Mouse (Mus musculus) spleen, adult 18-20 months (tissue): ENCODE data around the gene Otud1.

Source experiments
- DNase-seq, 2 experiments: peaks; one replicate each; pipeline ENCODE4 v3.0.0; 2022; ENCODE audit warnings: mixed read lengths in 2 of 2

Gene Otud1

DNA sequence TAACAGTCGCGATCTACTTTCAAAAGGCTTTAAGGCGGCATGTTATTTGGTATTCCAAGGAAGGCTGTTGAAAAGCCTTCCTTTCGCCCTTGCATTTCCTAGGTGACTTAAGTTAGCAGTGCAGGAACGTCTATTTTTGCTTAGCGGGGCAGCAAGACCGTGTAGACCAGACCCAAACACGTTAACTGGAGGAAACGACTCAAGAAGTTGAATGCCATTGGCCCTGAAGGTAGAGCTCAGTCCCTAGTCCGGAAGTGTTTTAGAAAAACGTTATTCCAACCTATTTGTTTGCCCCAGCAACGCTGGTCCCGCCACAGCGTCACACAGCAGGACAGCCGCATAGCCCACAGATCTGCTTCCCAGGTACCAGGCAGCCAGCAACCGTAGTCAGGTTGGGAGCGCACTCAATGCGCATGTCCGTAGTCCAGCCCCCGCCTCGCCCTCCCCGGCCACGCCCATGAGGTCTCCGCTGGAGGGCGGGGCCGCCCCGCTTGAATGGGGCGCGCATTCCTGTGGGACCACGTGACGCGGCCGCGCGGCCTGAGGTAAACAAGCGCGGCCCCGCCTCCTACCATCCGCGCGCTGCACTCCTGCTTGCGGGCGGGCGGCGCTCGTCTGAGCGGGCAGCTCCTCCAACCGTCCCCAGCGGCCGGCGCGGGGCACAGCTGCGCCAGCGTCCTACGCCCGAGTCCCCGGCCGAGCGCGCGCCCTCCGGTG lies at the start of gene Otud1:
Gene Otud1, plus strand, starts transcription at position 595 of the 717 bp plus-strand sequence.
- DNase-seq: peak; percentile 97 to 98

DNA sequence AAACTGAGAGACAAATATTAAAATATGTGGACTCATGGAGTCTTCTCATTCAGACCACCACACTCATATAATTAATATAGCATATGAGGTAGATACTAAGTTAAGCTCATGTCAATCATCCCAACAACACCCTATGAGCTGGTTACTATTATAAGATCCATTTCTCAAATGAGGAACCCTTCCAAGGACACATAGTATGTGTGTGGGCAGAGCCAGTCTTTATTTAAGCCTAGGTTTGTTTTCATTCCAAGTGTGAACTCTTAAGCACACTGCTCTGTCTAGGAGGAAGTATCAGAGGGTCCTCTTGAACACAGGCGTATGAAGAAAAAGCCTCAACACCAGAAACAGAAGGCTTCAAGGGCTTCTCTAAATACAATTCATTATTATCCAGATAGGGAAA lies 49.7 kb upstream of the Otud1 start:
- no peak for DNase-seq

DNA sequence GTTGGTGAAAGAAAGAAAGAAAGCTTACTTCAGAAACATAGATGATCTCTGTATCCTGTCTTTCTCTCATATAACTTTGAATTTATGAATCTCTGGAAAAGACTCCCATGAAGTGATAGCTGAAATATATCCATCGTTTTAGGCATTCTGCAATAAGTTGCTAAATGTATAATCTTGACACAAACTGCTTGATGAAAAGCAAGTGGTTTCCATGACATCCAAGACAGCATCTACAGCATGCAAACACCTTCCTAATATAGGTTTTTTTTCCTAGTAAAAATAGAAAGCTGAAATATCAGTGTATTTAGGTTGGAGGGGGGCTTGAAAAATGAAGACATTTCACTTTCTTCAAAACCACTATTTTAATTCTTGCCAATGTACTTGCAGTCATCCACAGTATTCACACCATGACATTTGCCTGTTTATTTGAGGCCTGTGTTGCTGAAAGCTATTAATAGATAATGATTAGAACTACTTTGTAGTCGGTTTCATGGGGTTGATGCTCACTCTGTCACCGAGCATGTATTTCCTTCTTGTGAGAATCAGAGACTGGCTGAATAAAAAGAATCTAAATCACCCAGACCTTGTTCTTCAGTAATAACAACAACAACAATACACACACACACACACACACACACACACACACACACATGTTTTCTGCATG lies 49.0 kb upstream of the Otud1 start:
- DNase-seq: no peak

DNA sequence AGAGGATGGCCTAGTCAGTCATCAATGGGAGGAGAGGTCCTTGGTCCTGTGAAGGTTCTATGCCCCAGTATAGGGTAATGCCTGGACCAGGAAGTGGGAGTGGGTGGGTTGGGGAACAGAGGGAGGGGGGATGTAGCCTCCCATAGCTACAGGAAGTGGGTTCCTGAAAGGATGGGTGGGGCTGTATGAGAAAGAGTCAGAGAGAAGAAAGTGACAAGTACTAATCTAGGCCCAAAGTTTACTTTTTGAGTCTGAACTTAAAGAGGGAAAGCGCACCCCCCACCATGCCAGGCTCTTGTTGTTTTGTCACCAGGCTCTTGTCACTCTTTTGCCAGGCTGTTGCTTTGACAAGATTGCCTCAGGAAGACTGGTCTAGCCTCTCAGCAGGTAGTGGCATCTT lies 35.5 kb upstream of the Otud1 start:
- DNase-seq: no peak

DNA sequence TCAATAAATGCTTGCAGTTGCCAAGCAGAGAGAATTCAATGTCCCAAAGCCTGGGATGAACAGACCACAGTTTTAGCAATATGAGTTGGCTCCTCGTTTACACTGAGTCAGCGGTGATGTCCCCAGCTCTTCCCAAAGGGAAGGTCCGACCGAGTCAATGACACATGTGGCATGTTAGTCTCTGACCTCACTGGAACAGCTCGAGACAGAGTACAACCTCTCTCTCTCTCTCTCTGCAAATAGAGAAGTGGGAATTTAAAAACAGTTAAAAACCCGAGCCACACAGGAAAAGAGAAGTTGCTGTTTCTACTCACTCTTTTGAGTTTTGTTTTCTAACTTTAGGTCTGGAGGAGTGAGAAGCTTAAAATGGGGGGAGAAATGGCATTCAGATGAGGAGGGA lies 30.5 kb upstream of the Otud1 start:
- peak in 1 of 2 experiments; percentile 22 for DNase-seq

DNA sequence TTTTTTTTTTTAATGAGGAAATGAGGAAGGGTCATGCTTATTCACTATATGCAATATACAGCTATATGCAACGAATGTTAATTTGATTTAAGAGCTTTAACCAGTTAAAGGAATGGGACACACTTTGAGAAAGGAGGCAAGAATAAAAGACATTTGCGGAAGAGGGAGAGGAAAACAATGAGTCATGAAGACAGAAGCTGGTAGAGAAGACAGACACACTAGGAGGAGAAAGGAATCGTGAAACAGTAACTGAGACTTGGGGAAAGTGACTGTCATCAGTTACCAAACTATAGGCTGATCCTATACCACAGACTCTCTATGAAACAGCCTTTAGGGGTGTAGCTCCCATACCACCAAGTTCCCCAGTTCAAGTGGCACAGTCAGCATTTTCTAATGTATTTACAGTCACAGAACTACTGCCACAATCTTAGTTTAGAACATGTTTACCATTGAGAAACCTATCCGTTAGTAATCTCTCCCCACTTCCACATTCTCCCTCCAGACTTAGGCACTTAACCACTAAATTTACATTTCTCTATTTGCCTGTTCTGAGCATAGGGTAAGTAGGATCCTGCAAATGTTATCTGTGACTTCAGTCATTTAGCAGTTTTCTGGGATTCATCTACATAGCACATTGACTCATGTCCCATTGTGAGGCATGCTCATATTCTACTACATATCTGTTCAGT lies 29.5 kb upstream of the Otud1 start:
- no peak for DNase-seq

DNA sequence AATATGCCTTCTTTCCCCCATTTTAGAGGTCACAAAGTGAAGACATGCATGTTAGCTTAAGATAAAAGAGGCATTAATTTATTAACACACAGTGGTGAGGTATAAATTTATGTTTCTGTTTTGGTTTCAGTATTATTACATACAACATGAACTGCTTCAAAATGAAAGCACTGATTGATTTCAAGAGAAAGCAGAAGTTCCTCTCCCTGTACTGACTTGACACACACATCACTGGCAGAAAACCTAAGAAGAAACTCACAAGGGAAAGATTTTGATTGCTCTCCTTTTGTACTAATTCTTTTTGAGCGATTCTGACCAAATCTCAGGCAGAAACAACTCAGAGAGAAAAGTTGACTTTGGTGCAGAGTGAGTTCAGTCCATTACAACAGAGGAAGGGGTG lies 27.0 kb upstream of the Otud1 start:
- no peak for DNase-seq

DNA sequence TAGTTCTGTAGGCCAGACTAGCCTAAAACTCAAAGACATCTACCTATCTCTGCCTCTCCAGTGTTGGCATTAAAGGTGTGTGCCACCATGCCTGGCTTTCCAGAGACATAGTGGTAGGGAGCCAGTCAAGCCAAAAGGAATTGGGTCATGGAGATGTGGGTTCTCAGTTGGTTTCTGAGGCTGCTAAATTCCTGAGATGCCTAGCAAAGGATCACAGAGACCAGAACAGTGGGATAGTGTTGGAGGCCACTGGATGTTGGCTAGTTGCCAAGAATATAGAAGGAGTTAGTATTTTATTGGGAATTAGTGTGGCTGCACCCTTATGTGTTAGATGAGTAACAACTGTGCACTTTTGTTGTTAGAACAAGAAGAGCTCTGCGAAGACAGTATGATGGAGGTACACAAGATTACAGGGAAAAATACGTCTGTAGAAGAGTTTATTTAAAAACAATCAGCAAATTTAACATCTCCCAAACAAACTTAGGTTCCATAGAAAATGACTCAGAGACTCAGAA lies 24.1 kb upstream of the Otud1 start:
- DNase-seq: no peak

DNA sequence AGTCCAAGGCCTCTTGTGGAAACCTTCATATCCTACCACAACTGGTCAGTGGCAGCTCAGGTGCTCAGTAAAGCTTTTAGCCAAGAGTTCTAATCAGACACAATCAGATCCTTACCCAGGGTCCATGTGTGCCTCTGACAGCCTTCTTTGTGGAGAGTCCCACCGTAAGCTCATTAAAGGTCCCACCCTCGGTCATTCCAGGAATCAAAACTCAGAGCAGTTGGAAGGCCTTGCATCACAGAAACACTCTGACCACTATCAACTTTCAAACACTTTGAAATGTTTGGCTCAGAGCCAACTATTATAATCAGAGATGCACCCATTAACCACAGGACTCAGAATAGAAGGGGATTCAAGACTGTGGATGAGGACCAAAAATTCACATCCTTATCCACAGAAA lies 12.4 kb upstream of the Otud1 start:
- DNase-seq: no peak

DNA sequence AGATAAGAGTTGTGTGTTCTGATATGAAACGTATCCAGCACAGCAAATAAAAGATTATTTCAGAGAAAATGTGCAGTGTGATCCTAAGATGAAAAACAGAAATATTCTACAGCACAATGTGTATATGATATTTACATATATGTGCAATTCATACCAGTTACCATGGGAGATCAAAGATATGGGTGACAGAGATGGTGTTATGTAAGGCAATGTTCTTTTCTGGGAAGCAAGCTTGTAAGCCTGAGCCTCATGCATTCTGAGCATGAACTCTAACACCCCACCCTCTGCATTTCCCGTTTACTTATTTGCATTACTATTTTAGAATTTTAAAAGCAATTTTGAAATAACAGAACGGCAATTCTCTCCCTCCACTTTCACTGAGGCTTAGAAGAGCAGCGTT lies 11.4 kb upstream of the Otud1 start:
- no peak for DNase-seq

DNA sequence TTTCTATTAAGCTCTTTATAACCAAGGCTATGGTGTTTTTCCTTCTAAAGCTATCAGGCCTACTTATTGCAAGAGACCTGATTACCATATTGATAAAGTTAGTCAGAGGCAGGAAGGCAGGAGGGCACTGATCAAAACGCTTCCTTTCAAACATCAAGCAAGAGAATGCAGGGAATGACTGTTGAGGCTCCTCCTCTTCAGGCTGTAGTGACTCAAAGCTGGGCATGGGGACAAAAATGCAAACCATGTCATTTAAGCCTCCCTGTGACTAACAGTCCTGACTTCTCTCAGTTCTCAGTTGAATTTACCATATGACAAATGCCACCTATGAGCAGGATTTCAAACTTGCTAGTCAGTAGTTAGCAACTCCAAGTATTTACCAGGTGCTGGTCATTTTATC lies 10.6 kb upstream of the Otud1 start:
- no peak for DNase-seq

DNA sequence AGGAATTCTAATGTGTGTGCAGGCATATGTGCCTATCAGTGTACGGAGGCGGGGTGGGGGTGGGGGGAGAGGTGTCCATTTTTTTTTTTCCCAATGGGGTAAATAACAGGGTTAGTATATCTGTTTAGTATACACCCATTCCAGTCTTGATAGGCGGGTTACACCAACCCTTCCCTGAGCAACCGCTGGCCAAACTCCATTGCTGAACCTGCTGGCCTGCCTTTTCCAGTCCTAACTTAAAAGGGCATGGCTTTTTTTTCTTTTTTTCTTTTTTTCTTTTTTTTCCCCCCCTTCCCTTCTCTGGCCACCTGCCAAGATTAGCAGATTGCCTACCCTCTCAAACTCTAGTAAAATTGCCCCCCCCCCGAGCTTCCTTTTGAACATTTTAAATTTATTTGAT lies 1.1 kb upstream of the Otud1 start:
- DNase-seq: no peak

DNA sequence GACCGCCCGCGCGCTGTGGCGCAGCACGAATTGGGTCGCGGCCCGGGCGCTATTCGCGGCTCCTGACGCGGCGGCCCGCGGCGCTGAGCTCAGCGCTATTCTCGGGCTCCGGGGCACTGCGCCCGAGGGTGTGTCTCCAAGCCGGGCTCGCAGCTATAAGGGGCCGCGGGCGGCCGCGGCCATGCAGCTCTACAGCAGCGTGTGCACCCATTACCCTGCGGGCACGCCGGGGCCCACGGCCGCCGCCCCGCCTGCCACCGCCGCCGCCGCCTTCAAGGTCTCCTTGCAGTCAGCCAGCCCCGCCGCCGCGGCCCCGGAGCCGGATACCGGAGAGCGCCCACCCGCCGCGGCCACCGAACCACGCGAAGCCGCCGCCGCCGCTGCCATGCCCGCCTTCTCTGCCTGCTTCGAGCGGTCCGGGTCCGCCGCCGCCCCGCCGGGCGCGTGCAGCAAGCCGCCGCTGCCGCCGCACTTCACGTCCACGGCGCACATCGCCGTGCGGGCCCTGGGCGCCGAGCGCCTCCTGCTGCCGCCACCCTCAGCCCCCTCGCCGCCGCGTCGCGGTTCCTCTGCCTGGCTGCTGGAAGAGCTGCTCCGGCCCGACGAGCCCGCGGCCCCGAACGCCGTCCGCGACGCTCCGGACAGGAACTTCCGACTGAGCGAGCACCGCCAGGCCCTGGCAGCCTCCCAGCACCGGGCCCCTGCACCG lies 483 bp downstream of the Otud1 start:
- peak; percentile 68 to 77 for DNase-seq

DNA sequence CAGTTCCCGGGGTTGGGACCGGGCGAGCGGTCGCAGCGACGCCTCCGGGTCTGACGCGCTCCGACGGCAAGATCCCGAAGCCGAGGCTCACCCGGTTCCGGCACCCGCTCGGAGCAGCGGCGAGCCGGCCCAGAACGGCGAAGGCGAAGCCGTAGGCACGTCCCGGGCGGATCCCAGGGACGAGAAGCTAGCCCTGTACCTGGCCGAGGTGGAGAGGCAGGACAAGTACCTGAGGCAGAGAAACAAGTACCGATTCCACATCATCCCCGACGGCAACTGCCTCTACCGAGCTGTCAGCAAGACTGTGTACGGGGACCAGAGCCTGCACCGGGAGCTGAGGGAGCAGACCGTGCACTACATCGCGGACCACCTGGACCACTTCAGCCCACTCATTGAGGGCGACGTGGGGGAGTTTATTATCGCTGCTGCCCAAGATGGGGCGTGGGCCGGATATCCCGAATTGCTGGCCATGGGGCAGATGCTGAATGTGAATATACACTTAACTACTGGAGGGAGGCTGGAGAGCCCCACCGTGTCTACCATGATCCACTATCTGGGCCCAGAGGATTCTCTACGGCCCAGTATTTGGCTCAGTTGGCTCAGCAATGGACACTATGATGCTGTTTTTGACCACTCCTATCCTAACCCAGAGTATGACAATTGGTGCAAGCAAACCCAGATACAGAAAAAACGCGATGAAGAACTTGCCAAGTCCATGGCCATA lies 1.3 kb downstream of the Otud1 start:
- DNase-seq: peak; percentile 32 to 52

DNA sequence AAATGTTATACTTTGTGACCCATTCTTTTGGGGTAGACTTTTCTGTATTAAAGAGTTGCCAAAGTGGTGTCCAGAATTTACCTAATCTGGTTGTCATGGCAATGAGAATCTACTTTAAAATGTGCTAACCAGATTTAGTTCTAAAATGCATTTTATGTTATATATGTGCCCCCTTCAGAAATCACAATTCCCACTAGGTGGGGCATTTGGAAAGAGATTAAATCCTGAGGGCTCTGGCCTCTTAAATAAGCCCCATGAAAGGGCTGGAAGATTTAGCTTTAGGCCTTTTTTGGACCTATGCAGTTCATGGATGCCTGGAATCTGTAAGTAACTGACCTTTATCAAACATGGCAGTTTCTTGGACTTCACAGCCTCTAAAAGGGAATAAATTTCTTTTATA lies 3.3 kb downstream of the Otud1 start:
- no peak for DNase-seq

DNA sequence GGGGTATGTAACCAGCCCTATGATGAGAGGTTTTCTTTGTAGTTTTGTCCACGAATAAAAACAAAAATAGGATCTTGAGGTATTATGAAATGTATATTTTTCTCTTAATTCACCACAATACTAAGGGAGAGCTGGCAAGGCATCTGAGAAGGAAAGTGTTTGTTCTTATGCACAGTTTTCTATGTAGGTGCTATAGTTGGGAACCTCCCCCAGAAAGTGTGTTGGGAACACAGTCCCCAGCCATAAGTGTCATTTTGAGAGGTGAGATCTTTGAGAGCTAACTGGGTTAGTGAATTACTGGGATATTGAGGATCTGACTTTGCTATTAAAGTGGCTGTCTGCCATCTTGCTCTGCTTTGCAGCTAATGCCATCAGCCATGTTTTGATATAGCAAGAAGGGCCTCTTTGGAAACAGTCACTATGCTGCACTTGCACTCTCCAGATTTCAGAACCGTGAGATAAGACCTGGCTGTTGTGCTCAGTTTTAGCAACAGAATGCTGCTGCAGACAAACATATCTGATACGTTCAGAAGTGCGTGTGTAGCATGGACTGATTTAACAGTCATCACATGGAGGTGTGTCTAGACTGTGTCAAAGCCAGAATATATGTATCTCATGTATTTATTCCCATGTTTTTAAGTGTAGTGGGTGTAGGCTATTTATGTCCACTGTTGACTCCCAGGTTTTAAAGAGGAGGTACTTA lies 5.7 kb downstream of the Otud1 start:
- DNase-seq: no peak

DNA sequence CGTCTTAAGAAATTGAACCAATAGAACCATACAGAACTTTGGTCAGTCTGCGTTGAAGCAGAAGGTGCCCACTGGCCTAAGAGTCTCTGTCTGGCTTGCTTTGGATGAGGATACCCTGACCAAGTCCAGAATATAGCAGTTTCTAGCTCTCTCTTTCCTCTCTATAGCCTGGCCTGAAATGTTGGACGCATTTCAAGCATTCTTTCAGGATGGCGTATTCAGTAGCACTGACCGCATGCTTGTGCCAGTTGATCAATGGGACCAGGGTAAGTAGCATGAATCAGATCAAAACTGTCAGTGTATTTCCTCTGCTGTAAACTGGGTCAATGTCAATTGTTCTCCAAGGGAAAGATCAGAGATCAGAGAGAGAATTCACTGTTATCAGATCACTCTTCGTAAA lies 6.6 kb downstream of the Otud1 start:
- no peak for DNase-seq

DNA sequence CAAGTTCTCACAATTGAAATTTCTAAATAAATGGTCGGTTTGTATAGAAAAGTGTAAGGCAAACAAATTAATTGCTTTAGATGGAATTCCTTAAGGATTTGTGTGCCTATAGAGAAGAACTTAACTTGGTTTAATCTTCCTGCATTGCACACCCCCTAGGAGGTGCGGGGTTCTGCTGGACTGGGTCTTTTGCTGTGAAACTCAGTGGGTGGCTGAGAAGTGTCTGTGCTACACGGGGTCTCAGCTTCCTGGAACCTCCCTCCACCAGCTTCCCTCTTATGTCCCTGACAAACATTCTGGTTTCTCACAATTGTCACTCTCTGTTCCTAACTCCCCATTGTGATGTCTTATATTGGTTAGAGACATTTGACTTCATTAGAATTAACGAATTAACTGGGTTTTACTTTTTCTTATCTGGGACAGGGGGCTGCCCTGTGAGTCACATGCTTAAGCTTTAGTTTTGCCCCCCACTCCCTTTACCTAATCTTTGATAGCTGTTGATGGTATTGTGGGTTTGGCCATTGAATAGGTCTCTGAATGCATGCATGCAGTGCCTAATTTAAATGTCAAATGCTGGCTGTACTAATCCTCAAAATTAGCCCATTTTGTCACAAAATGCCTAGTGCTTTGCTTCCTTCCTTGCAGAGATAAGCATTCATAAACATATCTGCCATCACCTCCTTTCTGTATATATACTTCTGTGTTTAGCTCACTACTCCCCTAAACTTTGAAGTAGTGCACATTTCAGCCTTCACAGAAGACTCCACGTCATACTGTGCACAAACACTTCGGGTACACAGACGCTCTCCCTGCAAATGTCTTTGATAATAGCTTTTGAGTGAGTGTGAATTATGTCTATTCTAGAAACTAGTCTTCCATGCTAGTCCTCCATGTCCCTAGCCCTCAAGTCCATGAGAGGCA lies 7.3 kb downstream of the Otud1 start:
- DNase-seq: no peak

DNA sequence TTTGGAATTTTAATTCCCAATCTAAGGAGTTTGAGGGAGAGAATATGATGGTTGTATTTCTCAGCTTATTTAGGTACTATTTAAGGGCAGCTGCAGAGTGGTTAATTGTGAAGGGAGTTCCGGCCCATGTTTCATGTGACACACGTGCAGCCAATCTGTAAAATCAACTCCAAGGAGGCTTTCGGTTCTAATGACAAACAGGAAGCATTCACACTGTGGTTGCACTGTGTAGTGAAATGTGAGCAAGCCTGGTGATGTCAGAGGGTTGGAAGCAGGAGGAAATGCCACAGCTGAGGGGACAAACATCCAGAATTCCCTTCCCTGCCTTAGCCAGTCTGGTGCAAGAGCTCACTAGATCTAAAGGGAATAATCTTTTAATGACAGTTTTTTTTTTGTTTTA lies 8.3 kb downstream of the Otud1 start:
- peak; percentile 11 to 24 for DNase-seq

DNA sequence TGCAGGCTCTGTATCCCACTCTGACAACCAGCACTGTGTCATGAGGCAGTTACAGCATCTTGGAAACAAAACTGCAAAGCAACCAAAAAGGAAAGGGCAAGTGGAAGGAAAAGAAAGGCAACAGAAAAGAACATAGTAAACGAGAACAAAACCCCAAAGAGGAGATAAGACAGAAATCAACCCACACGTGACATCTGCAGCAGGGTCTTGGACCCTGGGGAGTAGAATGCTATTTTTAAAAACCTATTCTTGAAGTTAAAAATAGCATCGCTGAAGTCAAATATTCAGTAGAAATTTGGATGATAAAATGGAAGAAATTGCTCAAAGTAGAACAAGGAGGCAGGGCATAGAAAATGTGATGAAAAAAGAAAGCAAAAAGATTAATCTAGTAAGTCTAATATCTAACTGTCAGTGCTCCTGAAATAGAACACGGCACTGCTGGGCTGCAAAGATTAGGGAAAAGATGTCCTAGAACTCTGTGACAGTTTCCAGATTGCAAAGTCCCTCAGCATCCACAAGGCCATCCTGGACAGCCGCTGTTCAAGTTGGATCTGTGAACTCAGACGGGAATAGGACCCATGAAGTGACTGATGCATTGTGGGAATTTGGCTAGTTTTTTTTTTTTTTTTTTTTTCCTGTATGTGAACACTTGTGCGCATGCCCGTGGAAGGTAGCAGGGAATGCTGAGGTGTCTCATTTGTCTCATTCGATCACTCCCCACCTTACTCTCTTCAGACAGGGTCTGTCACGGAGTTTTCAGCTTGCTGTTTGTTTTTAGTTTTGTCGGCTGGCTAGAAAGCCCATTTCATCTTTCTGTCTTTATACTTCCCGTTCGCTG lies 13.5 kb downstream of the Otud1 start:
- DNase-seq: no peak
